Mouse (Mus musculus) cerebellum, adult 9-10 months (tissue): ENCODE data around the gene Arpc3.
"Not testable (repeated sequence)": the region's sequence is repeated elsewhere in the genome, so short reads cannot be mapped to it uniquely, and the experiment has no call there.

ENCODE experiments used
- DNase-seq: peaks from one replicate; pipeline ENCODE4 v3.0.0; 2022

Arpc3 gene

DNA sequence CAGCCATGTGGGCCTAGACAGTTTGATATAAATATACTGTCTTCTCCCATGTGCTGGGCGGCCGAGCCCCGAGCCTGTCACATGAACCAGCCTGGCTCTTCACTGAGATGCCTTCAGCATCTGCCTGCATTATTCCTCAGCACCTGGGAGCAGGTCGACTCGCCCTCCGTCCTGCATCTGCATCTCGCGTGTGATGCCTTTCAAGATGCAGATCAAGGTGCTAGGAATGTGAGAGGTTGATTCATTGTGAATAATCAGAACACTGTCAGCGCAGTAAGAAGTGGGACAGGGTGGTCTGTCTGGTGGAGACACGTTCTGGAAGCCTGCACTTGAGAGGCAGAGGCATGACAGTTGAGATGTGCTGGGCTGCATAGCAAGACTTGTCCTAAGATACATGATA, 52.8 kb downstream of the Arpc3 start:
- DNase-seq = no peak

- DNase-seq = no peak
These were observed 53.5 kb downstream of the Arpc3 start for GRCm38 (mm10) chr5:122445051-122445610.

DNA sequence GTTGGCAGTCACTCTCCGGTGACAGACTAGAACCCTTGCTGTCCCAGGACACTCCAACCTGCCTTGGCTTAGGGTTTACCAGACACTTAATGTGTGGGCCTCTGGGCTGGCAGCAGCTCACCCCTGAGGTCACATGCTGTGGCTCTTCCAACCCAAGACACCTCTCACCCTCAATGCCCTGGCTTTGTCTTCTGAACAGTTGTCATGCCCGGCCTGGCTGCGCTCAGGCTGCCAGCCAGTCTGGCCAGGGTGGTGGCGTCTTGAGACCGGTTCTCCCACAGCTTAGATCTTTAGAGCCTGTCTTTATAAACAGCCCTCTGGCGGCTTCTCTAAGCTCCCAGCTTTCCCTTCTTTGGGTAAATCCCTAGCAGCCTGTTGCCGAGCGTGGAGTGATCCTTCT, 56.2 kb downstream of the Arpc3 start:
- DNase-seq = no peak

DNA sequence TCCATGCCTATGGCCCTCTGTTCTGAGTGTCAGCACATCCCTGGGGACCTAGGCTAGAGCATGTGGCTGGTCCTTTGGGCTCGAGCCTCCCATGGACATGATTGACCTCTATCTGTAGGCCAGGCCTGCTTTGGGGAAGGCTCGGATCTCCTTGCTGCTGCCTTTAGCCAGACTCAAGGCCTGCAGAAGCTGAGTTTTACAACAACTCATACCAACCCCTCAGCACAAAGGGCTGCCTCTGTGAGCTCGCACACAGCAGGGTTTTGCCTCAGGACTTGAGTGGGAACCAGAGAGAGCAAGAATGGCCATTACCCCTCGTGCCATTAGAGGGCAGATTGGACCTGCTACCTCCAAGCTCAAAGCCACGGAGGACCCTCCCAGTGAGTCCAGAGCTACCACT, 57.2 kb downstream of the Arpc3 start:
- DNase-seq = no peak

- no peak for DNase-seq
These were observed 58.3 kb downstream of the Arpc3 start for GRCm38 (mm10) chr5:122449946-122450345.

- DNase-seq = no peak
These were observed 59.2 kb downstream of the Arpc3 start for GRCm38 (mm10) chr5:122450913-122451317.

DNA sequence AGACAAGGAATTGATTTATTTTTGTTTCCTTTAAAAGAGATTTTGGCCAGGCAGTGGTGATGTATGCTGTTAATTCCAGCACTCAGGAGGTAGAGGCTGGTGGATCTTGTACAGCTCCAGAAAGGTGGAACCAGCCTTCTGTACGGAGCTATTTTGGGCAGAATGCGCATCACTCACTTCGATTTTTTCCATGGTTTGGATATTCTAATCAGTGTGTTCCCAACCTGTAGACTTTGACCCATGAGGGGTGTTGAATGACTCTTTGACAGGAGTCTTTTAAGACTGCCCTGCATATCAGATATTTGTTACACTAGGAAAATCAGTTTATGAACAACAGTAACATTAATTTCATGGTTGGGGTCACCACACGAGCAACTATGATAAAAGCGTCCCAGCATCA, 59.6 kb downstream of the Arpc3 start:
- no peak for DNase-seq

GRCm38 (mm10) chr5:122452194-122452593, 60.5 kb downstream of the Arpc3 start:
- DNase-seq = no peak

DNA sequence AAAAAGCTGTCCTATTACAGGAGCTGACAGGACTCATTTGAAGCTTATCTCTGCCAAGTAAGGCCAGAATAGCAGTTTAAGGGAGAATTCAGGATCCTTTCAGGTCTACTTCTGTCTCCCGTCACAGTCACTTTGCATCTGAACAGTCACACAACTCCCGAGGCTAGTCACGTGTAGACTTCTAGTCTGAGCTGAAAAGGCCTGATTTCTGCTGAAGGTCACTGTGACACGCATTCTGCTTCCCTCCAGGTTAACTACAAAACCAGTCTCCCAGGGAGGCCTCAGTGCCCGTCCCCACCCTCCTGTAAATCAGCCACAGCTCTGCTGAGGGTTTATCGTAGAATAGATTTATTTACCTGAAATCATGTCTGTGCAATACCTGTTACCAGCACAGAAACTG, 61.5 kb downstream of the Arpc3 start:
- no peak for DNase-seq

DNA sequence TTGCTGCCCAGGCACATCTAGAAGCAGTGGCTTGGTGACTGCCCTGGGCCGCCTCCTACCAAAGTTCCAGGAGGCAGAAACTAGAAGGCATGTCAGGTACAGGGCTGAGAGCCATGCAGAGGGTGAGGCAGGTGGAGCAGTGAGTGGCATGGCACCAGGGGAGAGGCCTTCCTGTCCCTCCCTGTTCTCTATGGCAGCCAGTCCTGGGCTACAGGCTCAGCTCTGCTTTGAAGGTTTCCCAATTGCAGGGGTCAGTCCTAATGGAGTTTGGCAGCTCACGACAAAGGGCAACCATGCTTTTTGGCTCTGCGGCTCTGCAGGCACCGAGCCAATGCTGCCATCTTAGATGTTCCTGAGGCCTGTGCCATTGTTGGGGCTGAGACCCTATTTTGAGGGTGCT, 62.8 kb downstream of the Arpc3 start:
- DNase-seq = no peak

- DNase-seq = no peak
These were observed 63.2 kb downstream of the Arpc3 start for GRCm38 (mm10) chr5:122454883-122455282.

DNA sequence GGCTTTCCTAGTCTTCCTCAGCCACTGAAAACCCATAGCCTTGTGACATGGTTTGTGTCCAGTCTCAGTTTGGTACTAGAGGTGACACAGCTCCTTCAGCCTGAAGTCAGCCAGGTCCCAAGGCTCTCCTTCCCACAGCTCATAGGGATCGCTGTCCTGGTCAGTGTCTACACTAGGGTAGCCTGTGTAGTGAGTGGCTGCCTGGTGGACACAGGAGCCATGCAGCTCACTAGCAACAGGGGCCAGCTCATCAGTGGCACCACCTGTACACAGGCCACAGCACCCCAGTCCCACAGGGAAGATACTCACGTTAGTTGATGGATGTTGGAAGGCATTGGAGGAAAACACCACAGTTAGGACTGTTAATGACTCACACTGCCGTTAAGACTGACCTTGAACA, 63.9 kb downstream of the Arpc3 start:
- DNase-seq = no peak

- not testable (repeated sequence) for DNase-seq
These were observed 65.4 kb downstream of the Arpc3 start for GRCm38 (mm10) chr5:122457054-122457453.

DNA sequence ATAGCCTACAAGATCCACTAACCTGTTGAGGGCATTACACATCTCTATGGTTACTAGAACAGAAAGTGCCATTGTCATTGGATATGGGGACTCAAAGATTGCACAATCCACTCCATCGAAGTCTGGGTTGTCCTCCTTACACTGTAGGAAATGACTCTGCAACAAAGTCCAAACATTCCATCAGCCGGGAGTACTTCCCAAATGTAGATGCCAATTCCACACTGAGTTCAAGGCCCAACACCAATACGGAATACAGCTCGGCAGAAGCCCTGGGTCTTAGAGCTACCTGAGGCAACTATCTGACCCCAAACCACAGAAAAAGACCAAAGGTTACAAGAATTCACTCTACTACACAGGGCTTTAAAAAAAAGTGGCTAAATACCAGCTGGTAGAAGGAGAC, 66.4 kb downstream of the Arpc3 start:
- DNase-seq = no peak

- peak; percentile 80 for DNase-seq
These were observed 67.7 kb downstream of the Arpc3 start for GRCm38 (mm10) chr5:122459335-122459734.

GRCm38 (mm10) chr5:122460656-122461055, 69.0 kb downstream of the Arpc3 start:
- DNase-seq = peak; percentile 83

GRCm38 (mm10) chr5:122461431-122461830, 69.8 kb downstream of the Arpc3 start:
- no peak for DNase-seq
